Mouse (Mus musculus): Measurements from ENCODE around the gene Ltb4r2. TPM values are rescaled to one million over a fixed set of nuclear protein-coding genes. Genes with fewer than 3 reads are reported as not detected.

The Ltb4r2 gene
- 0.17 TPM for polyA plus RNA-seq (2014; fragmentation: Illumina TruSeq; extraction: RNeasy Lipid Tissue Mini Kit (QIAGEN cat#74804); ENCODE audit: insufficient read depth, low read depth, low replicate concordance)

DNA sequence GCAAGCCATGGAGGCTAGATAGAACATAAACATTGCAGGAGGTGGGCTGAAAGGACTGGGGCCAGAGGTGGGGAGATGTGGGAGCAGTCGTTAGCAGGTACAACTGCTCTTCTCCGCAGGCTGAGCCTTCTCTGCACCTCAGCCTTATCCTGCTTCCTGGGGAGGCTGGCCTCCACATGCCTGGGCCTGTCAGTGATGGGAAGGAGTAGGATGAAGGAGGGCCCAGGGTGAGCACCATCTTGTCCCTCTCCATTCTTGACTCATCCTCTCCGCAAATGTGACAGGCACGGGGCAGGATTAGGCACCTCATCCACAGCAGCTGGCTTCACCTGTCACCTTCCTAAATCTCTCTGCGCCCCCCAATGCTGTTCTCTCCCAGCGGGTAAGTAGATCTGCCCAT lies at the start of gene Ltb4r2:
TSS of gene Ltb4r2 (plus strand) at position 266 of the 400 bp plus-strand sequence.

GRCm38 (mm10) chr14:55713729-55714122 lies 47.5 kb upstream of the Ltb4r2 start, which contains the start of gene Tgm1:
TSS of gene Tgm1 (minus strand) at chr14:55713926.

DNA sequence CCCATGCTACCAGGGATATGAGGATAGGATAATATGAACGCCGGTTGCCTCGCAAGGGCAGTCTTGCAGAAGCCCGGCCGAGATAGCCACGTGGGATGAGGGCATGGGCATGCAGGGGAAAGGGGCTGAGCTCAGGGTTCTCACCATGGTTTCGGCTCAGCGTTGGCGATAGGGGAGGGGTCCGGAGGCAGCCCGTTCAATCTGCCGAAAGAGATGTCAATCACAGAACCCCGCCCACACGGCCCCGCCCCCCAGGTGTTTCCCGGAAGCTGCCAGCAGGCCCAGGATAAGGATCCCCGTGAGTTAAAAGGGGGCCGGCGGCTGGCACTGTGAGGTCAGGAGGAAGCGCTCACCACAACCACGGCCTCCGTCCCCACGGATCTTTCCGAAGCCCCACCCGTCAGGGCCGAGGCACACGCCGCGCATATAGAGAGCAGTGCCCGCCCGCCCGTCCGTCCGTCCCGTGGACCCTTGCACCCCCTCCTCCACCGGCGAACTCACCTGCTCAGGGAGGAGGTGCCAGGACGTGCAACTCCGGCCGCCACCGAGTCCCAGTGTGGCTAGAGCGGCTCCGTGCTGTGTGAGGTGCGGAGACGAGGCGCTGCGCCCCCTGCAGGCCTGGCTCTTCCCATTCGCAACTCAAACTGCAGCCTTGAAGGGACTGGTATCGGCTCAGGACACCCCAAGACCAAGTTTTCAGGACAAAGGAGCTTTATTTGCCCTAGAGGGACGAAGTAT lies 39.4 kb upstream of the Ltb4r2 start, which contains the start of gene Rabggta:
TSS of gene Rabggta (minus strand) at position 564 of the 738 bp plus-strand sequence.

DNA sequence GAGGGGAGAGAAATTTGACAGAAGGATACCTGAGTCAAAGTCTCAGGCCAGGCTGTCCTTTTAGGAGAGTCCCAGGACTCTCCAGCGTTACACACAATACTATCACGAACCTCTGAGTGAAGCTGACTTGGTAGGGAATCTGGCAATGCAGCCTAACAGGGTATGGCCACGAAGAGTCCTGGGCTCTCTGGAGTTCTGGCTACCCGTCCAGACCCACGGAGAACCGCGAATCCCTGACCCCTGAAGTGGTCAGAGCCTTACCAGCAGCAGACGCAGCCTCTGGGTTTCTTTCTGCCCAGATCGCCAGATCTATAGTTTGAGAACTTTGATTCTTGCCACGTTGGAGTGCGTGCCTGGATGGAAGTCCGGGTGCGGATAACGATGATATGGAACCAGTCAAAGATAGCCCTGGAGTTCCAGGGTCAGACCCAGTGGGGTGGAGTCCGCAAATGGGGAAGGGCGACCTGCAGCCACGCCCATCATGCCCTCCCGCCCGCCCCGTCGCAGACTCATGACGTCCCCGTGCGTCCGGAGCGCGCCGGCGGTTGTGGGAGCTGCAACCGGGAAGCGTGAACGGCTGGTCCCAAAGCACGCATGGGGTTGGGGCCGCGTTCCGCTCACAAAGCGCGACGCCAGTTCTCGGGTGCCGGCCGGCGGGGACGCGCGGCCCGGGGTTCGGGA lies 15.9 kb upstream of the Ltb4r2 start, which contains the start of the genes Dhrs1 and Nop9:
TSS of gene Dhrs1 (minus strand) at position 511 of the 681 bp plus-strand sequence.
TSS of gene Nop9 (plus strand) at position 514 of the 681 bp plus-strand sequence.

GRCm38 (mm10) chr14:55758363-55758784 lies 2.9 kb upstream of the Ltb4r2 start, which contains the start of gene Cideb:
TSS of gene Cideb (minus strand) at chr14:55758458.

DNA sequence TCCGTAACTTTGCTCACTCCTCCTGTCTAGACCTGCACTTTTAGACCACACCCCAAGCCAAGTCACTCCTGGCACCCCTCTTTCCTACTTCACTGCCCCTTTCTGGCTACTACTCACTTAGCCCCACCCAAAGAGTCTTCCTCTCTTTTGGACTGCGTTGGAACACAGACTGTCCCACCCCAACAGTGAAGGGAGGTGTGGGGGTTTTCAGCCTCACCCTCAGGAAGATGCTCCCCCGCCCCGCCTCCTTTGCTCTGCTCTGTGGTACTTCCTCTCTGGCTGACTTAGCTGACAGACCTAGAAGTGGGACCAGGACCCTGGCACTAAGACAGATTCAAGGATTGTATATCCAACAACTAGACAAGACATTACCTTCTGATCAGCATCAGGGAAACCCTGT lies 4.5 kb downstream of the Ltb4r2 start, which contains the start of gene Ltb4r1:
TSS of gene Ltb4r1 (plus strand) at position 267 of the 400 bp plus-strand sequence.

GRCm38 (mm10) chr14:55783958-55784235 lies 22.7 kb downstream of the Ltb4r2 start, which contains the start of gene Adcy4:
TSS of gene Adcy4 (minus strand) at chr14:55784095.

GRCm38 (mm10) chr14:55788256-55789050 lies 27.2 kb downstream of the Ltb4r2 start, which contains the start of gene Ripk3:
TSS of gene Ripk3 (minus strand) at chr14:55788865.

Other genes with a start within 250 kb of the Ltb4r2 start
- gene Nrl, start 236.4 kb upstream of the Ltb4r2 start, polyA plus RNA-seq (2014; fragmentation: Illumina TruSeq; extraction: RNeasy Lipid Tissue Mini Kit (QIAGEN cat#74804); ENCODE audit: insufficient read depth, low read depth, low replicate concordance), result not detected
- gene Pck2, start 221.2 kb upstream of the Ltb4r2 start, polyA plus RNA-seq (2014; fragmentation: Illumina TruSeq; extraction: RNeasy Lipid Tissue Mini Kit (QIAGEN cat#74804); ENCODE audit: insufficient read depth, low read depth, low replicate concordance), result 18.9 TPM
- gene Dcaf11, start 201.4 kb upstream of the Ltb4r2 start, polyA plus RNA-seq (2014; fragmentation: Illumina TruSeq; extraction: RNeasy Lipid Tissue Mini Kit (QIAGEN cat#74804); ENCODE audit: insufficient read depth, low read depth, low replicate concordance), result 65.2 TPM
- gene A730061H03Rik, start 201.0 kb upstream of the Ltb4r2 start, polyA plus RNA-seq (2014; fragmentation: Illumina TruSeq; extraction: RNeasy Lipid Tissue Mini Kit (QIAGEN cat#74804); ENCODE audit: insufficient read depth, low read depth, low replicate concordance), result not detected
- gene Fitm1, start 185.8 kb upstream of the Ltb4r2 start, polyA plus RNA-seq (2014; fragmentation: Illumina TruSeq; extraction: RNeasy Lipid Tissue Mini Kit (QIAGEN cat#74804); ENCODE audit: insufficient read depth, low read depth, low replicate concordance), result 2.2 TPM
- 221 TPM for gene Psme1, start 183.3 kb upstream of the Ltb4r2 start, polyA plus RNA-seq (2014; fragmentation: Illumina TruSeq; extraction: RNeasy Lipid Tissue Mini Kit (QIAGEN cat#74804); ENCODE audit: insufficient read depth, low read depth, low replicate concordance)
- 18.4 TPM for gene Emc9, start 176.1 kb upstream of the Ltb4r2 start, polyA plus RNA-seq (2014; fragmentation: Illumina TruSeq; extraction: RNeasy Lipid Tissue Mini Kit (QIAGEN cat#74804); ENCODE audit: insufficient read depth, low read depth, low replicate concordance)
- 255 TPM for gene Psme2, start 170.3 kb upstream of the Ltb4r2 start, polyA plus RNA-seq (2014; fragmentation: Illumina TruSeq; extraction: RNeasy Lipid Tissue Mini Kit (QIAGEN cat#74804); ENCODE audit: insufficient read depth, low read depth, low replicate concordance)
- 18.9 TPM for gene Rnf31, start 169.7 kb upstream of the Ltb4r2 start, polyA plus RNA-seq (2014; fragmentation: Illumina TruSeq; extraction: RNeasy Lipid Tissue Mini Kit (QIAGEN cat#74804); ENCODE audit: insufficient read depth, low read depth, low replicate concordance)
- gene Irf9, start 157.9 kb upstream of the Ltb4r2 start, polyA plus RNA-seq (2014; fragmentation: Illumina TruSeq; extraction: RNeasy Lipid Tissue Mini Kit (QIAGEN cat#74804); ENCODE audit: insufficient read depth, low read depth, low replicate concordance), result 29.5 TPM
- gene Rec8, start 143.4 kb upstream of the Ltb4r2 start, polyA plus RNA-seq (2014; fragmentation: Illumina TruSeq; extraction: RNeasy Lipid Tissue Mini Kit (QIAGEN cat#74804); ENCODE audit: insufficient read depth, low read depth, low replicate concordance), result 6.0 TPM
- gene Ipo4, start 125.5 kb upstream of the Ltb4r2 start, polyA plus RNA-seq (2014; fragmentation: Illumina TruSeq; extraction: RNeasy Lipid Tissue Mini Kit (QIAGEN cat#74804); ENCODE audit: insufficient read depth, low read depth, low replicate concordance), result 21.4 TPM
- 0.34 TPM for gene Gm49378, start 123.5 kb upstream of the Ltb4r2 start, polyA plus RNA-seq (2014; fragmentation: Illumina TruSeq; extraction: RNeasy Lipid Tissue Mini Kit (QIAGEN cat#74804); ENCODE audit: insufficient read depth, low read depth, low replicate concordance)
- gene Tm9sf1, start 117.6 kb upstream of the Ltb4r2 start, polyA plus RNA-seq (2014; fragmentation: Illumina TruSeq; extraction: RNeasy Lipid Tissue Mini Kit (QIAGEN cat#74804); ENCODE audit: insufficient read depth, low read depth, low replicate concordance), result 41.1 TPM
- 0.25 TPM for gene Tssk4, start 111.2 kb upstream of the Ltb4r2 start, polyA plus RNA-seq (2014; fragmentation: Illumina TruSeq; extraction: RNeasy Lipid Tissue Mini Kit (QIAGEN cat#74804); ENCODE audit: insufficient read depth, low read depth, low replicate concordance)
- 36.9 TPM for gene Mdp1, start 100.9 kb upstream of the Ltb4r2 start, polyA plus RNA-seq (2014; fragmentation: Illumina TruSeq; extraction: RNeasy Lipid Tissue Mini Kit (QIAGEN cat#74804); ENCODE audit: insufficient read depth, low read depth, low replicate concordance)
- gene Gmpr2, start 89.5 kb upstream of the Ltb4r2 start, polyA plus RNA-seq (2014; fragmentation: Illumina TruSeq; extraction: RNeasy Lipid Tissue Mini Kit (QIAGEN cat#74804); ENCODE audit: insufficient read depth, low read depth, low replicate concordance), result 17.9 TPM
- 225 TPM for gene Nedd8, start 89.3 kb upstream of the Ltb4r2 start, polyA plus RNA-seq (2014; fragmentation: Illumina TruSeq; extraction: RNeasy Lipid Tissue Mini Kit (QIAGEN cat#74804); ENCODE audit: insufficient read depth, low read depth, low replicate concordance)
- 11.0 TPM for gene Tinf2, start 79.6 kb upstream of the Ltb4r2 start, polyA plus RNA-seq (2014; fragmentation: Illumina TruSeq; extraction: RNeasy Lipid Tissue Mini Kit (QIAGEN cat#74804); ENCODE audit: insufficient read depth, low read depth, low replicate concordance)
- 1.7 TPM for gene Tgm1, start 47.5 kb upstream of the Ltb4r2 start, polyA plus RNA-seq (2014; fragmentation: Illumina TruSeq; extraction: RNeasy Lipid Tissue Mini Kit (QIAGEN cat#74804); ENCODE audit: insufficient read depth, low read depth, low replicate concordance)
- 15.4 TPM for gene Rabggta, start 39.2 kb upstream of the Ltb4r2 start, polyA plus RNA-seq (2014; fragmentation: Illumina TruSeq; extraction: RNeasy Lipid Tissue Mini Kit (QIAGEN cat#74804); ENCODE audit: insufficient read depth, low read depth, low replicate concordance)
- 57.6 TPM for gene Dhrs1, start 15.7 kb upstream of the Ltb4r2 start, polyA plus RNA-seq (2014; fragmentation: Illumina TruSeq; extraction: RNeasy Lipid Tissue Mini Kit (QIAGEN cat#74804); ENCODE audit: insufficient read depth, low read depth, low replicate concordance)
- gene Nop9, start 15.7 kb upstream of the Ltb4r2 start, polyA plus RNA-seq (2014; fragmentation: Illumina TruSeq; extraction: RNeasy Lipid Tissue Mini Kit (QIAGEN cat#74804); ENCODE audit: insufficient read depth, low read depth, low replicate concordance), result 9.1 TPM
- gene Cideb, start 3.0 kb upstream of the Ltb4r2 start, polyA plus RNA-seq (2014; fragmentation: Illumina TruSeq; extraction: RNeasy Lipid Tissue Mini Kit (QIAGEN cat#74804); ENCODE audit: insufficient read depth, low read depth, low replicate concordance), result 2.0 TPM
- 3.9 TPM for gene Ltb4r1, start 4.5 kb downstream of the Ltb4r2 start, polyA plus RNA-seq (2014; fragmentation: Illumina TruSeq; extraction: RNeasy Lipid Tissue Mini Kit (QIAGEN cat#74804); ENCODE audit: insufficient read depth, low read depth, low replicate concordance)
- 32.6 TPM for gene Adcy4, start 22.7 kb downstream of the Ltb4r2 start, polyA plus RNA-seq (2014; fragmentation: Illumina TruSeq; extraction: RNeasy Lipid Tissue Mini Kit (QIAGEN cat#74804); ENCODE audit: insufficient read depth, low read depth, low replicate concordance)
- gene Ripk3, start 27.4 kb downstream of the Ltb4r2 start, polyA plus RNA-seq (2014; fragmentation: Illumina TruSeq; extraction: RNeasy Lipid Tissue Mini Kit (QIAGEN cat#74804); ENCODE audit: insufficient read depth, low read depth, low replicate concordance), result 7.7 TPM
- 7.2 TPM for gene Nfatc4, start 61.7 kb downstream of the Ltb4r2 start, polyA plus RNA-seq (2014; fragmentation: Illumina TruSeq; extraction: RNeasy Lipid Tissue Mini Kit (QIAGEN cat#74804); ENCODE audit: insufficient read depth, low read depth, low replicate concordance)
- gene Nynrin, start 92.6 kb downstream of the Ltb4r2 start, polyA plus RNA-seq (2014; fragmentation: Illumina TruSeq; extraction: RNeasy Lipid Tissue Mini Kit (QIAGEN cat#74804); ENCODE audit: insufficient read depth, low read depth, low replicate concordance), result 2.9 TPM
- gene Cbln3, start 123.0 kb downstream of the Ltb4r2 start, polyA plus RNA-seq (2014; fragmentation: Illumina TruSeq; extraction: RNeasy Lipid Tissue Mini Kit (QIAGEN cat#74804); ENCODE audit: insufficient read depth, low read depth, low replicate concordance), result 0.04 TPM
- 10.6 TPM for gene Khnyn, start 123.5 kb downstream of the Ltb4r2 start, polyA plus RNA-seq (2014; fragmentation: Illumina TruSeq; extraction: RNeasy Lipid Tissue Mini Kit (QIAGEN cat#74804); ENCODE audit: insufficient read depth, low read depth, low replicate concordance)
- 34.3 TPM for gene Sdr39u1, start 138.9 kb downstream of the Ltb4r2 start, polyA plus RNA-seq (2014; fragmentation: Illumina TruSeq; extraction: RNeasy Lipid Tissue Mini Kit (QIAGEN cat#74804); ENCODE audit: insufficient read depth, low read depth, low replicate concordance)
- 4.9 TPM for gene Cma1, start 183.2 kb downstream of the Ltb4r2 start, polyA plus RNA-seq (2014; fragmentation: Illumina TruSeq; extraction: RNeasy Lipid Tissue Mini Kit (QIAGEN cat#74804); ENCODE audit: insufficient read depth, low read depth, low replicate concordance)
- not detected for gene Cma2, start 189.6 kb downstream of the Ltb4r2 start, polyA plus RNA-seq (2014; fragmentation: Illumina TruSeq; extraction: RNeasy Lipid Tissue Mini Kit (QIAGEN cat#74804); ENCODE audit: insufficient read depth, low read depth, low replicate concordance)

Data from lung, adult 10 weeks (tissue).